Comparison of ENCODE assay signal across 11 mouse cellular contexts in genomic region chrX:163938587-163938986, GRCm38 (mm10). TPM values are rescaled to one million over a fixed set of nuclear protein-coding genes. Genes with fewer than 3 reads are reported as not detected.
A peak's percentile ranks its signal among the peaks of the same experiment; 100 is the strongest.
DNase-seq lines count a peak whose midpoint lies in the region; ATAC-seq and TF ChIP-seq lines count a peak whose summit lies in the region.
"Had no signal": no experiment of that assay in that cellular context is flagged by ENCODE, and none has a peak within 500 bp of the region (broad histone marks: within the 10 kb centered on the region; RNA-seq: fewer than 3 reads in every experiment).

No protein-coding gene starts in this region.

- H3K9ac ChIP-seq in MEL (ENCODE audit: control insufficient read depth, low read depth, low read length, poor library complexity, severe bottlenecking), result no peak overlapping the region
- H3K9ac ChIP-seq in forebrain, embryonic 13.5 days, result no peak overlapping the region
- H3K9ac ChIP-seq: hindbrain, embryonic 14.5 days had no signal

- intact Hi-C loops in left cerebral cortex, adult 2 months (cut with DNase I), result loop anchor here (10.0 kb wide), 1 partner anchor 1024 kb away; no protein-coding TSS in a partner anchor

- no peaks in the 10 kb centered on the region for H3K4me1 ChIP-seq in MEL (ENCODE audit: control insufficient read depth in 1 of 2, insufficient read depth in 2 of 2, low read length in 2 of 2)
- no peaks in the 10 kb centered on the region for H3K4me1 ChIP-seq in forebrain, embryonic 13.5 days
- H3K4me1 ChIP-seq: forebrain, embryonic 10.5 days had no signal

- no peak for TF ChIP-seq RAD21 in MEL (IDR thresholded peaks at IDR 0.05; ENCODE audit: low read depth, low read length)

- H3K4me3 ChIP-seq in MEL (ENCODE audit: control insufficient read depth in 1 of 2, insufficient read depth in 1 of 2, low read depth in 2 of 2, low read length in 2 of 2), result no peak overlapping the region
- H3K4me3 ChIP-seq in left cerebral cortex, adult 2 months, result no peak overlapping the region
- H3K4me3 ChIP-seq in forebrain, embryonic 13.5 days, result no peak overlapping the region
- H3K4me3 ChIP-seq: forebrain, embryonic 10.5 days had no signal

- H3K27me3 ChIP-seq in MEL (ENCODE audit: control insufficient read depth in 1 of 2, insufficient read depth in 2 of 2, low read length in 2 of 2), result no peaks in the 10 kb centered on the region
- H3K27me3 ChIP-seq in forebrain, embryonic 13.5 days, result no peaks in the 10 kb centered on the region; the same call in 1 of the 2 replicates

- H3K4me2 ChIP-seq in forebrain, embryonic 13.5 days, result no peak overlapping the region
- H3K4me2 ChIP-seq: hindbrain, embryonic 14.5 days had no signal

- ATAC-seq in forebrain, embryonic 13.5 days, result no peak

- no peak overlapping the region; the same call in 1 of the 2 replicates for H3K27ac ChIP-seq in MEL (ENCODE audit: control insufficient read depth, low read depth, low read length)
- 0 out of 2 replicates have a peak overlapping the region, but pooled peaks have one; percentile 6 for H3K27ac ChIP-seq in left cerebral cortex, adult 2 months
- no peak overlapping the region for H3K27ac ChIP-seq in forebrain, embryonic 13.5 days
- H3K27ac ChIP-seq: forebrain, embryonic 10.5 days; hindbrain, embryonic 14.5 days had no signal

- WGBS in forebrain, embryonic 13.5 days, result 95% methylated on average over 6 of the region's 6 CpGs

- TF ChIP-seq POLR2A in MEL (IDR thresholded peaks at IDR 0.05; ENCODE audit: control insufficient read depth in 1 of 2, insufficient read depth in 1 of 2, low read depth in 1 of 2, low read length in 2 of 2, poor library complexity in 1 of 2), result no peak

- 0 out of 4 replicates have a peak, but pooled peaks of 1 of the 2 experiments have one; percentile 7 for TF ChIP-seq EP300 in MEL (IDR thresholded peaks at IDR 0.05; ENCODE audit: low read depth in 1 of 2, low read length in 2 of 2)

- H3K36me3 ChIP-seq in MEL (ENCODE audit: control insufficient read depth in 1 of 2, insufficient read depth in 2 of 2, low read length in 2 of 2), result peaks cover 0 to 34% of the 10 kb centered on the region in 2 experiments; a peak in 3 of 4 replicates
- peaks cover 12% of the 10 kb centered on the region for H3K36me3 ChIP-seq in forebrain, embryonic 13.5 days (ENCODE audit: poor library complexity, severe bottlenecking)

- no peak for TF ChIP-seq CTCF in MEL (IDR thresholded peaks at IDR 0.05 in 2 of 3, conservative IDR thresholded peaks at IDR 0.05 in 1 of 3; ENCODE audit: control insufficient read depth in 1 of 3, insufficient read depth in 1 of 3, low read depth in 2 of 3, low read length in 3 of 3, poor library complexity in 1 of 3, severe bottlenecking in 1 of 3)
- TF ChIP-seq CTCF in left cerebral cortex, adult 2 months (IDR thresholded peaks at IDR 0.05), result no peak

- DNase-seq in 416B (ENCODE audit: low read depth) (peak; percentile 32), MEL (ENCODE audit: low read depth, low spot score) (peak; percentile 60)
- DNase-seq in gastrocnemius, adult 8-10 months (ENCODE audit: low spot score in 2 of 2), result peak; percentile 39 to 62
- DNase-seq in left cerebral cortex, adult 2 months (ENCODE audit: extremely low spot score in 1 of 2, low spot score in 2 of 2), result peak; percentile 24 to 49
- no peak for DNase-seq in cerebellum, adult 11 months
- DNase-seq in kidney, postnatal 14 days, result no peak
- DNase-seq: cerebellum, postnatal 10 days; lung, adult 2 months had no signal

- no peaks in the 10 kb centered on the region for H3K9me3 ChIP-seq in MEL (replicated peaks; ENCODE audit: insufficient read depth, low read length)
- no peaks in the 10 kb centered on the region for H3K9me3 ChIP-seq in forebrain, embryonic 13.5 days (replicated peaks)
- H3K9me3 ChIP-seq: forebrain, embryonic 10.5 days had no signal

- H3K79me2 ChIP-seq in MEL (ENCODE audit: control insufficient read depth, insufficient read depth, low read length, poor library complexity), result no peaks in the 10 kb centered on the region

TF ChIP-seq in MEL, 35 proteins besides CTCF, POLR2A, EP300 and RAD21:
- peak; percentile 53; the same call in 1 of the 2 replicates for TF ChIP-seq ETS1 (IDR thresholded peaks at IDR 0.05; ENCODE audit: low read depth, low read length)
- TF ChIP-seq TBP (IDR thresholded peaks at IDR 0.05; ENCODE audit: low read depth, low read length), result no peak
- TF ChIP-seq POLR2AphosphoS5 (IDR thresholded peaks at IDR 0.05; ENCODE audit: borderline replicate concordance, low read depth, low read length), result no peak

RNA-seq across cellular contexts. Expression of gene Zrsr2, which starts 19.9 kb away (rescaled TPM):
- 25.8 and 27.5 TPM in 2 replicates for total RNA-seq in MEL (2012; rRNA removed)
- polyA plus RNA-seq in MEL (2012; ENCODE audit: insufficient read depth in 1 of 2, insufficient read length in 2 of 2, low read depth in 1 of 2, low replicate concordance in 2 of 2, missing spikeins in 1 of 2), result 10 to 100 TPM in 1 of 2 experiments, not detected in 1; 96.4 TPM
- 10 to 100 TPM; 12.6 to 21.5 (median 13.6) TPM for total RNA-seq in gastrocnemius, adult 8-10 months (2022)
- total RNA-seq in left cerebral cortex, adult 2 months (2021), result 10 to 100 TPM; 43.9 to 51.7 TPM
- 61.0 and 62.2 TPM in 2 replicates for polyA plus RNA-seq in forebrain, embryonic 13.5 days (2015; fragmentation: Nextera tagmentation; extraction: Ambion mirVana)

RNA-seq across cellular contexts. Expression of gene Ap1s2, which starts 29.8 kb away (rescaled TPM):
- 10.1 TPM in 2 replicates for total RNA-seq in MEL (2012; rRNA removed)
- polyA plus RNA-seq in MEL (2012; ENCODE audit: insufficient read depth in 1 of 2, insufficient read length in 2 of 2, low read depth in 1 of 2, low replicate concordance in 2 of 2, missing spikeins in 1 of 2), result 1 to 10 TPM in 1 of 2 experiments, not detected in 1; 9.3 TPM
- 10 to 100 TPM; 20.4 to 36.9 (median 26.4) TPM for total RNA-seq in gastrocnemius, adult 8-10 months (2022)
- total RNA-seq in left cerebral cortex, adult 2 months (2021), result 10 to 100 TPM; 30.3 to 39.9 TPM
- polyA plus RNA-seq in forebrain, embryonic 13.5 days (2015; fragmentation: Nextera tagmentation; extraction: Ambion mirVana), result 77.9 and 81.4 TPM in 2 replicates

Comparison
In these comparisons a context has a peak if more than half of its experiments do, and no peak if none do; other contexts are left out.
1. DNase-seq: peak in 416B (single experiment), MEL (single experiment), gastrocnemius, adult 8-10 months (2 of 2) and left cerebral cortex, adult 2 months (2 of 2); none in cerebellum, adult 11 months (single experiment) and kidney, postnatal 14 days (single experiment).